ENCODE assay signal across 8 mouse cellular contexts in genomic region chr11:114066951-114067762, GRCm38 (mm10). TPM values are rescaled to one million over a fixed set of nuclear protein-coding genes. Genes with fewer than 3 reads are reported as not detected.
DNase-seq lines count a peak whose midpoint lies in the region; ATAC-seq and TF ChIP-seq lines count a peak whose summit lies in the region.

Gene Sdk2 (minus strand): TSS chr11:114067046.

- peak within 1 kb of the TSS; percentile 97 for H3K4me2 ChIP-seq in hindbrain, embryonic 15.5 days
- peak within 1 kb of the TSS; percentile 69 for H3K4me2 ChIP-seq in midbrain, embryonic 16.5 days (ENCODE audit: low read length)

- DNase-seq in R1 (ENCODE audit: low read depth, low spot score) = peak; percentile 53
- peak; percentile 45 to 47 for DNase-seq in cerebellum, adult 2 months
- peak; percentile 18 to 84 for DNase-seq in frontal cortex, adult 2 months (ENCODE audit: extremely low spot score in 1 of 2, low spot score in 1 of 2)
- DNase-seq in left cerebral cortex, postnatal 4 days = peak; percentile 71
- peak; percentile 48 for DNase-seq in telencephalon, adult 2 months (ENCODE audit: low read depth, low spot score)

- 5% methylated on average over 48 of the region's 52 CpGs for WGBS in cerebellum, adult 2 months
- WGBS in hindbrain, embryonic 15.5 days = 2% methylated on average over 49 of the region's 52 CpGs
- WGBS in midbrain, embryonic 16.5 days = 1% methylated on average over 36 of the region's 52 CpGs

- TF ChIP-seq CTCF in cerebellum, adult 2 months (IDR thresholded peaks at IDR 0.05; ENCODE audit: borderline replicate concordance, insufficient read depth, low read depth, low read length) = no peak

- peaks cover 6% of the 10 kb centered on the region; the same call in 1 of the 2 replicates for H3K4me1 ChIP-seq in cerebellum, adult 2 months (ENCODE audit: control insufficient read depth, insufficient read depth, low read length)
- peaks cover 63% of the 10 kb centered on the region for H3K4me1 ChIP-seq in hindbrain, embryonic 15.5 days (replicated peaks)
- H3K4me1 ChIP-seq in midbrain, embryonic 16.5 days (ENCODE audit: control insufficient read depth, insufficient read depth, low read length) = peaks cover 32% of the 10 kb centered on the region

- peak within 1 kb of the TSS; percentile 28 for H3K4me3 ChIP-seq in cerebellum, adult 2 months (replicated peaks; ENCODE audit: insufficient read depth, low read depth, low read length)
- peak within 1 kb of the TSS; percentile 66 for H3K4me3 ChIP-seq in hindbrain, embryonic 15.5 days
- H3K4me3 ChIP-seq in midbrain, embryonic 16.5 days (ENCODE audit: low read depth, low read length) = peak within 1 kb of the TSS; percentile 67

- H3K9me3 ChIP-seq in hindbrain, embryonic 15.5 days = no peaks in the 10 kb centered on the region
- H3K9me3 ChIP-seq in midbrain, embryonic 16.5 days (replicated peaks; ENCODE audit: control insufficient read depth, low read length, poor library complexity, severe bottlenecking) = no peaks in the 10 kb centered on the region

- no peak within 1 kb of the TSS for H3K27ac ChIP-seq in cerebellum, adult 2 months (ENCODE audit: insufficient read depth, low read length)
- peak within 1 kb of the TSS; percentile 84 for H3K27ac ChIP-seq in hindbrain, embryonic 15.5 days (replicated peaks)
- peak within 1 kb of the TSS; percentile 84 for H3K27ac ChIP-seq in midbrain, embryonic 16.5 days (ENCODE audit: low read length)

- TF ChIP-seq POLR2A in cerebellum, adult 2 months (IDR thresholded peaks at IDR 0.05; ENCODE audit: borderline replicate concordance, insufficient read depth, low read length) = no peak

- no peaks in the 10 kb centered on the region for H3K36me3 ChIP-seq in hindbrain, embryonic 15.5 days
- H3K36me3 ChIP-seq in midbrain, embryonic 16.5 days (ENCODE audit: control insufficient read depth, insufficient read depth, low read length) = no peaks in the 10 kb centered on the region

- H3K27me3 ChIP-seq in cerebellum, adult 2 months (ENCODE audit: control insufficient read depth, insufficient read depth, low read length) = peaks cover 12% of the 10 kb centered on the region
- no peaks in the 10 kb centered on the region for H3K27me3 ChIP-seq in hindbrain, embryonic 15.5 days
- H3K27me3 ChIP-seq in midbrain, embryonic 16.5 days (ENCODE audit: control insufficient read depth, insufficient read depth, low read depth, low read length) = no peaks in the 10 kb centered on the region

- H3K9ac ChIP-seq in hindbrain, embryonic 15.5 days = peak within 1 kb of the TSS; percentile 71
- peak within 1 kb of the TSS; percentile 81 for H3K9ac ChIP-seq in midbrain, embryonic 16.5 days (ENCODE audit: low read depth, low read length)

- intact Hi-C loops in left cerebral cortex, postnatal 4 days (cut with DNase I) = loop anchor here (5.0 kb wide), 2 partner anchors 200 to 570 kb away; no protein-coding TSS in a partner anchor

- peak; percentile 79 for ATAC-seq in hindbrain, embryonic 15.5 days (ENCODE audit: low FRiP score, low read depth)
- peak; percentile 85 for ATAC-seq in midbrain, embryonic 16.5 days
- no peak for ATAC-seq in megakaryocyte, adult 5-6 weeks (ENCODE audit: poor library complexity, severe bottlenecking)

RNA-seq across cellular contexts. Expression of gene Sdk2, which starts in this region (rescaled TPM):
- polyA plus RNA-seq in cerebellum, adult 2 months (2012; rRNA removed) = 3.1 and 3.2 TPM in 2 replicates
- 7.8 and 8.6 TPM in 2 replicates for polyA plus RNA-seq in frontal cortex, adult 2 months (2012; rRNA removed)
- polyA plus RNA-seq in hindbrain, embryonic 15.5 days (2015; fragmentation: Nextera tagmentation; extraction: Ambion mirVana) = 4.7 and 4.9 TPM in 2 replicates
- 10 to 100 TPM; 23.8 to 24.8 TPM for total RNA-seq in left cerebral cortex, postnatal 4 days (2021)
- 3.0 and 3.5 TPM in 2 replicates for polyA plus RNA-seq in midbrain, embryonic 16.5 days (2015; fragmentation: Nextera tagmentation; extraction: Ambion mirVana)
- total RNA-seq in megakaryocyte, adult 5-6 weeks (2015) = 0.05 and 0.11 TPM in 2 replicates
- 0.04 TPM in 1 of 2 replicates, not detected in the other for total RNA-seq in megakaryocyte, adult 5-6 weeks (2017)

Comparison
In these comparisons a context has a peak if more than half of its experiments do, and no peak if none do; other contexts are left out.
1. RNA of gene Sdk2 (total RNA-seq): 23.8 to 24.8 TPM in left cerebral cortex, postnatal 4 days; 0.04 to 0.11 TPM in megakaryocyte, adult 5-6 weeks; every median in the first group is over 10 times any median in the second.
2. Peak in every context shown above with its lines, with median percentiles within 50 percentile points of each other: DNase-seq and H3K4me3 ChIP-seq.